Mouse (Mus musculus): ENCODE data around the gene Stx12. TPM values are rescaled to one million over a fixed set of nuclear protein-coding genes. Genes with fewer than 3 reads are reported as not detected.

Gene Stx12
- total RNA-seq, 2 experiments from 2014 or later: 106 to 111 TPM

Other genes with a start within 250 kb of the Stx12 start
- 10 to 100 TPM; 32.3 to 34.6 TPM for gene Eya3, start 245.5 kb downstream of the Stx12 start, total RNA-seq (2021)
- gene Xkr8, start 152.0 kb downstream of the Stx12 start, total RNA-seq (2021): 1 to 10 TPM; 4.7 to 6.9 TPM
- 1 to 10 TPM; 5.8 to 6.1 TPM for gene Smpdl3b, start 127.3 kb downstream of the Stx12 start, total RNA-seq (2021)
- gene Rpa2, start 116.2 kb downstream of the Stx12 start, total RNA-seq (2021): 10 to 100 TPM; 15.4 to 16.5 TPM
- under 1 TPM; 0.95 to 0.98 TPM for gene Themis2, start 88.1 kb downstream of the Stx12 start, total RNA-seq (2021)
- 10 to 100 TPM; 40.5 to 44.5 TPM for gene Ppp1r8, start 41.3 kb downstream of the Stx12 start, total RNA-seq (2021)
- 10 to 100 TPM; 53.2 to 58.1 TPM for gene Fam76a, start 38.0 kb upstream of the Stx12 start, total RNA-seq (2021)
- under 1 TPM; 0.26 to 0.59 TPM for gene Fgr, start 89.6 kb upstream of the Stx12 start, total RNA-seq (2021)
- gene Ahdc1, start 126.8 kb upstream of the Stx12 start, total RNA-seq (2021): 100 to 1,000 TPM; 108 to 121 TPM
- 10 to 100 TPM; 25.7 to 28.2 TPM for gene Wasf2, start 246.0 kb upstream of the Stx12 start, total RNA-seq (2021)

Measured in left cerebral cortex, adult 18-20 months (tissue).